ENCODE assay signal across 15 mouse cellular contexts in the genomic region with DNA sequence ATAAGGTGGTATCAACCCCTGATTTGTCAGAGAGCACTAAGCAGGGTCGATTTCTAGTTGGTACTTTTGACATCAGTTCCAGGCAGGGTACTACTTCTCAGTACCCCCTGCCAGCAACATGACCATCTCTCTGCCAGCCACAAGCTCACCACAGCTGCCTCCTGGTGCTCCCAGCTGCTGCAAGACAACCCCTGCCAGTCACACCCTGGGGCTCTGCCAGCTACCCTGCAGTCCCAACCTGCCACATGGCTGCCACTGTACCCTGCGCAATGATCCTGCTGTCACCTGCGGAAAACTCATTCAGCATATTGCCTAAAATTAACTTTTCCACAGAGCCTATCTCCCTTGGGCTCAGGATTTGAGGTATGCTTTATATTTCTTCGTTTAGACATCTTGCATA.
A peak's percentile ranks its signal among the peaks of the same experiment; 100 is the strongest.
DNase-seq lines count a peak whose midpoint lies in the region; ATAC-seq and TF ChIP-seq lines count a peak whose summit lies in the region.
"Had no signal": no experiment of that assay in that cellular context is flagged by ENCODE, and none has a peak within 500 bp of the region (broad histone marks: within the 10 kb centered on the region; RNA-seq: fewer than 3 reads in every experiment).

No protein-coding gene starts in this region.

- WGBS in heart, embryonic 11.5 days (ENCODE audit: insufficient replicate concordance): 81% methylated on average over 4 of the region's 4 CpGs
- WGBS in neural tube, embryonic 14.5 days: 83% methylated on average over 4 of the region's 4 CpGs
- WGBS in neural tube, embryonic 15.5 days: 71% methylated on average over 4 of the region's 4 CpGs
- WGBS in hindbrain, postnatal 0 days: 53% methylated on average over 4 of the region's 4 CpGs

- no peaks in the 10 kb centered on the region for H3K9me3 ChIP-seq in heart, embryonic 11.5 days (replicated peaks; ENCODE audit: control insufficient read depth, low read length)
- H3K9me3 ChIP-seq in neural tube, embryonic 14.5 days (ENCODE audit: control insufficient read depth, low read length): no peaks in the 10 kb centered on the region
- H3K9me3 ChIP-seq in neural tube, embryonic 15.5 days (replicated peaks): no peaks in the 10 kb centered on the region
- H3K9me3 ChIP-seq in hindbrain, postnatal 0 days (ENCODE audit: low read length): no peaks in the 10 kb centered on the region
- H3K9me3 ChIP-seq: embryonic facial prominence, embryonic 13.5 days; heart, embryonic 12.5 days; limb, embryonic 10.5 days; liver, embryonic 13.5 days had no signal

- no peak overlapping the region for H3K27ac ChIP-seq in heart, embryonic 11.5 days (ENCODE audit: low read depth, low read length)
- H3K27ac ChIP-seq in neural tube, embryonic 14.5 days (ENCODE audit: low read depth, low read length): no peak overlapping the region
- no peak overlapping the region for H3K27ac ChIP-seq in neural tube, embryonic 15.5 days (replicated peaks)
- H3K27ac ChIP-seq in hindbrain, postnatal 0 days: no peak overlapping the region
- H3K27ac ChIP-seq: embryonic facial prominence, embryonic 13.5 days; limb, embryonic 10.5 days; liver, embryonic 13.5 days had no signal

- DNase-seq in heart, adult 11 months: peak; percentile 90
- peak; percentile 12 for DNase-seq in gastrocnemius, adult 18-20 months (ENCODE audit: low spot score)
- peak; percentile 39 for DNase-seq in hindbrain, postnatal 0 days (ENCODE audit: low spot score)
- no peak for DNase-seq in lung, postnatal 10 days
- no peak for DNase-seq in urinary bladder, postnatal 10 days (ENCODE audit: low spot score)
- DNase-seq: heart, postnatal 36 days; kidney, adult 18-20 months; liver, embryonic 13.5 days; thymus, postnatal 36 days had no signal

- no peak overlapping the region for H3K4me2 ChIP-seq in heart, embryonic 11.5 days
- H3K4me2 ChIP-seq in neural tube, embryonic 14.5 days (ENCODE audit: low read depth, low read length): no peak overlapping the region
- H3K4me2 ChIP-seq in neural tube, embryonic 15.5 days: no peak overlapping the region
- no peak overlapping the region for H3K4me2 ChIP-seq in hindbrain, postnatal 0 days (ENCODE audit: low read depth, low read length)
- H3K4me2 ChIP-seq: embryonic facial prominence, embryonic 13.5 days; heart, embryonic 12.5 days; liver, embryonic 13.5 days had no signal

- H3K36me3 ChIP-seq in heart, embryonic 11.5 days (ENCODE audit: control insufficient read depth, insufficient read depth, low read length): no peaks in the 10 kb centered on the region
- no peaks in the 10 kb centered on the region for H3K36me3 ChIP-seq in neural tube, embryonic 14.5 days (ENCODE audit: control insufficient read depth, insufficient read depth, low read length)
- no peaks in the 10 kb centered on the region for H3K36me3 ChIP-seq in neural tube, embryonic 15.5 days
- H3K36me3 ChIP-seq in hindbrain, postnatal 0 days (ENCODE audit: insufficient read depth, low read length): no peaks in the 10 kb centered on the region
- H3K36me3 ChIP-seq: embryonic facial prominence, embryonic 13.5 days; heart, embryonic 12.5 days; limb, embryonic 10.5 days; liver, embryonic 13.5 days had no signal

- ATAC-seq in heart, embryonic 11.5 days (replicated peaks; ENCODE audit: insufficient number of reproducible peaks, low FRiP score, low TSS enrichment): no peak
- peak; percentile 71 for ATAC-seq in neural tube, embryonic 14.5 days (ENCODE audit: low read depth)
- no peak for ATAC-seq in neural tube, embryonic 15.5 days (ENCODE audit: low FRiP score)
- peak; percentile 85 for ATAC-seq in hindbrain, postnatal 0 days

- TF ChIP-seq CTCF in hindbrain, postnatal 0 days (IDR thresholded peaks at IDR 0.05; ENCODE audit: low read depth): no peak

- no peak overlapping the region for H3K9ac ChIP-seq in heart, embryonic 11.5 days (ENCODE audit: low read depth, low read length)
- no peak overlapping the region for H3K9ac ChIP-seq in neural tube, embryonic 14.5 days (replicated peaks; ENCODE audit: low read depth, low read length)
- H3K9ac ChIP-seq in neural tube, embryonic 15.5 days (replicated peaks): no peak overlapping the region
- no peak overlapping the region for H3K9ac ChIP-seq in hindbrain, postnatal 0 days (replicated peaks; ENCODE audit: low read length)
- H3K9ac ChIP-seq: embryonic facial prominence, embryonic 13.5 days; heart, embryonic 12.5 days; liver, embryonic 13.5 days had no signal

- no peaks in the 10 kb centered on the region for H3K27me3 ChIP-seq in heart, embryonic 11.5 days (ENCODE audit: control insufficient read depth, insufficient read depth, low read length)
- no peaks in the 10 kb centered on the region for H3K27me3 ChIP-seq in neural tube, embryonic 14.5 days (ENCODE audit: control insufficient read depth, insufficient read depth, low read length)
- no peaks in the 10 kb centered on the region for H3K27me3 ChIP-seq in neural tube, embryonic 15.5 days (replicated peaks)
- no peaks in the 10 kb centered on the region for H3K27me3 ChIP-seq in hindbrain, postnatal 0 days (ENCODE audit: insufficient read depth, low read length)
- H3K27me3 ChIP-seq: embryonic facial prominence, embryonic 13.5 days; heart, embryonic 12.5 days; liver, embryonic 13.5 days had no signal

- no peak overlapping the region for H3K4me3 ChIP-seq in heart, embryonic 11.5 days (ENCODE audit: low read depth, low read length)
- H3K4me3 ChIP-seq in neural tube, embryonic 14.5 days (ENCODE audit: low read depth, low read length): no peak overlapping the region
- no peak overlapping the region for H3K4me3 ChIP-seq in neural tube, embryonic 15.5 days (replicated peaks)
- no peak overlapping the region for H3K4me3 ChIP-seq in hindbrain, postnatal 0 days (ENCODE audit: low read length)
- H3K4me3 ChIP-seq: embryonic facial prominence, embryonic 13.5 days; heart, embryonic 12.5 days; limb, embryonic 10.5 days; liver, embryonic 13.5 days had no signal

- no peaks in the 10 kb centered on the region for H3K4me1 ChIP-seq in heart, embryonic 11.5 days (ENCODE audit: control insufficient read depth, insufficient read depth, low read length)
- H3K4me1 ChIP-seq in neural tube, embryonic 14.5 days (ENCODE audit: control insufficient read depth, insufficient read depth, low read length): no peaks in the 10 kb centered on the region
- no peaks in the 10 kb centered on the region for H3K4me1 ChIP-seq in neural tube, embryonic 15.5 days
- no peaks in the 10 kb centered on the region for H3K4me1 ChIP-seq in hindbrain, postnatal 0 days (ENCODE audit: insufficient read depth, low read length)
- H3K4me1 ChIP-seq: embryonic facial prominence, embryonic 13.5 days; heart, embryonic 12.5 days; limb, embryonic 10.5 days; liver, embryonic 13.5 days had no signal

Comparison
In these comparisons a context has a peak if more than half of its experiments do, and no peak if none do; other contexts are left out.
1. ATAC-seq: peak in neural tube, embryonic 14.5 days (single experiment) and hindbrain, postnatal 0 days (single experiment); none in heart, embryonic 11.5 days (single experiment) and neural tube, embryonic 15.5 days (single experiment).
2. DNase-seq: peak in heart, adult 11 months (single experiment), gastrocnemius, adult 18-20 months (single experiment) and hindbrain, postnatal 0 days (single experiment); none in lung, postnatal 10 days (single experiment) and urinary bladder, postnatal 10 days (single experiment).